Mouse (Mus musculus) forebrain, postnatal 0 days (tissue): ENCODE data around the gene Olfr209. TPM values are rescaled to one million over a fixed set of nuclear protein-coding genes. Genes with fewer than 3 reads are reported as not detected.
A peak's percentile ranks its signal among the peaks of the same experiment; 100 is the strongest.
"Not testable (repeated sequence)": the region's sequence is repeated elsewhere in the genome, so short reads cannot be mapped to it uniquely, and the experiment has no call there.

Experiments
- ATAC-seq: fragments of 200-750 bp; cut with Nextera tagmentation; 2 replicates; pipeline ENCODE4 v1.8.0; 2017; ENCODE audit warnings: mild to moderate bottlenecking, moderate library complexity
- DNase-seq: peaks from one replicate; pipeline ENCODE4 v3.0.0-alpha.2; 2015
- H3K27ac ChIP-seq: fragments of 300-500 bp; sonication (generic); 2 replicates; pipeline ENCODE4 v1.5.1; 2014; ENCODE audit warnings: low read depth, mild to moderate bottlenecking, antibody characterized with exemption, low read length, moderate library complexity, mixed read lengths
- H3K27me3 ChIP-seq: fragments of 300-500 bp; sonication (generic); 2 replicates; pipeline ENCODE4 v1.6.1; 2014; ENCODE audit warnings: mild to moderate bottlenecking, low read length, mixed read lengths; ENCODE audit not compliant: insufficient read depth
- H3K36me3 ChIP-seq: fragments of 300-500 bp; sonication (generic); 2 replicates; pipeline ENCODE4 v1.6.1; 2014; ENCODE audit warnings: mild to moderate bottlenecking, moderate library complexity; ENCODE audit not compliant: insufficient read depth
- H3K4me1 ChIP-seq: fragments of 300-500 bp; sonication (generic); 2 replicates; pipeline ENCODE4 v1.6.1; 2014; ENCODE audit warnings: antibody characterized with exemption; ENCODE audit not compliant: insufficient read depth
- H3K4me2 ChIP-seq: fragments of 300-500 bp; sonication (generic); 2 replicates; pipeline ENCODE4 v1.6.1; 2014; ENCODE audit warnings: low read depth, mild to moderate bottlenecking, moderate library complexity
- H3K4me3 ChIP-seq: fragments of 300-500 bp; sonication (generic); 2 replicates; pipeline ENCODE4 v1.5.1; 2014; ENCODE audit warnings: low read depth, low read length, mixed read lengths
- H3K9ac ChIP-seq: fragments of 300-500 bp; sonication (generic); 2 replicates; pipeline ENCODE4 v1.6.1; 2014; ENCODE audit warnings: mild to moderate bottlenecking
- H3K9me3 ChIP-seq: fragments of 300-500 bp; sonication (generic); 2 replicates; pipeline ENCODE4 v1.6.1; 2016; ENCODE audit warnings: low read length
- CTCF ChIP-seq: sonication (generic); IDR thresholded peaks from 2 replicates; pipeline ENCODE4 v1.5.1; 2016; ENCODE audit warnings: antibody characterized with exemption, control low read depth, low read depth
- WGBS: fragments of 180-500 bp; shearing (Covaris S2); extraction: QIAGEN DNeasy Blood & Tissue Kit; methylation state at CpG from one replicate; pipeline ENCODE4 v1.1.7; 2014; 5-methylcytosine and 5-hydroxymethylcytosine counted together
- polyA plus RNA-seq: library from polyadenylated mRNA; unstranded; fragments of >200 nt; fragmentation: Nextera tagmentation; extraction: Ambion mirVana; gene quantifications from 2 replicates; pipeline ENCODE4 v1.2.1, GENCODE M21; 2015
- total RNA-seq: library from RNA; depleted of rRNA; stranded (reverse); fragments of >200 nt; gene quantifications from 2 replicates; pipeline ENCODE4 v1.2.3, GENCODE M21; 2014; rRNA removed

The Olfr209 gene
- total and polyA plus RNA-seq, 2 experiments from 2014 or later = not detected

- Histone ChIP-seq H3K36me3 (no peaks in the 10 kb centered on the region), H3K9me3 (no peaks in the 10 kb centered on the region), H3K27me3 (no peaks in the 10 kb centered on the region), H3K9ac (no peak overlapping the region), H3K4me2 (no peak overlapping the region), H3K4me1 (no peaks in the 10 kb centered on the region), H3K27ac (no peak overlapping the region), H3K4me3 (no peak overlapping the region)
- ATAC-seq (no peak), DNase-seq (no peak)
- WGBS = 84% methylated on average over 4 of the region's 4 CpGs
- TF ChIP-seq CTCF = no peak
Observed at GRCm38 (mm10) chr16:59401985-59402384, 38.2 kb upstream of the Olfr209 start.

GRCm38 (mm10) chr16:59401102-59401501 lies 37.3 kb upstream of the Olfr209 start:
- WGBS = 76% methylated on average over 7 of the region's 7 CpGs
- no peak for ATAC-seq
- no peaks in the 10 kb centered on the region for H3K27me3 ChIP-seq

GRCm38 (mm10) chr16:59393300-59393699 lies 29.5 kb upstream of the Olfr209 start:
- no peaks in the 10 kb centered on the region for H3K9me3 ChIP-seq
- no peak overlapping the region for H3K27ac ChIP-seq
- H3K4me2 ChIP-seq = no peak overlapping the region
- no peak overlapping the region for H3K9ac ChIP-seq
- no peaks in the 10 kb centered on the region for H3K36me3 ChIP-seq
- peak; percentile 64 for DNase-seq
- ATAC-seq = peak; percentile 96
- H3K4me3 ChIP-seq = no peak overlapping the region
- 66% methylated on average over 3 of the region's 3 CpGs for WGBS
- H3K4me1 ChIP-seq = no peaks in the 10 kb centered on the region
- TF ChIP-seq CTCF = no peak
- H3K27me3 ChIP-seq = no peaks in the 10 kb centered on the region

More at GRCm38 (mm10) chr16:59401102-59401501, 37.3 kb upstream of the Olfr209 start:
- Histone ChIP-seq H3K27ac (no peak overlapping the region), H3K4me3 (no peak overlapping the region), H3K36me3 (no peaks in the 10 kb centered on the region), H3K9me3 (no peaks in the 10 kb centered on the region), H3K4me1 (no peaks in the 10 kb centered on the region), H3K9ac (no peak overlapping the region), H3K4me2 (no peak overlapping the region)
- DNase-seq = no peak
- TF ChIP-seq CTCF = 0 out of 2 replicates have a peak, but pooled peaks have one; percentile 2

- no peaks in the 10 kb centered on the region for H3K27me3 ChIP-seq
- no peaks in the 10 kb centered on the region for H3K4me1 ChIP-seq
- H3K4me3 ChIP-seq = no peak within 1 kb of the TSS
- no peak within 1 kb of the TSS for H3K9ac ChIP-seq
- ATAC-seq (no peak), DNase-seq (no peak)
- WGBS = 84% methylated on average over 1 of the region's 1 CpGs
- no peak within 1 kb of the TSS for H3K27ac ChIP-seq
- H3K36me3 ChIP-seq = no peaks in the 10 kb centered on the region
- no peak within 1 kb of the TSS for H3K4me2 ChIP-seq
- H3K9me3 ChIP-seq = no peaks in the 10 kb centered on the region
- TF ChIP-seq CTCF = no peak
Observed at GRCm38 (mm10) chr16:59349146-59349545, 14.6 kb downstream of the Olfr209 start, which contains the start of gene Olfr206. Olfr206 (minus strand) TSS chr16:59349246.

- Histone ChIP-seq H3K9ac (no peak within 1 kb of the TSS), H3K4me2 (no peak within 1 kb of the TSS), H3K27me3 (no peaks in the 10 kb centered on the region), H3K4me1 (no peaks in the 10 kb centered on the region), H3K27ac (no peak within 1 kb of the TSS), H3K4me3 (no peak within 1 kb of the TSS), H3K36me3 (no peaks in the 10 kb centered on the region), H3K9me3 (no peaks in the 10 kb centered on the region)
- DNase-seq (no peak), ATAC-seq (no peak)
- no peak for TF ChIP-seq CTCF
Observed at GRCm38 (mm10) chr16:59331038-59331437, 32.8 kb downstream of the Olfr209 start, which contains the start of gene Olfr205. Olfr205 (minus strand) TSS chr16:59331138.

- ATAC-seq = not testable (repeated sequence)
- WGBS = 41% methylated on average over 1 of the region's 1 CpGs
Observed at GRCm38 (mm10) chr16:59323262-59323661, 40.5 kb downstream of the Olfr209 start.

GRCm38 (mm10) chr16:59318148-59318547 lies 45.6 kb downstream of the Olfr209 start, which contains the start of gene Olfr204:
Olfr204 (minus strand) TSS chr16:59318248.
- Histone ChIP-seq H3K27me3 (no peaks in the 10 kb centered on the region), H3K27ac (no peak within 1 kb of the TSS), H3K4me2 (no peak within 1 kb of the TSS), H3K4me3 (no peak within 1 kb of the TSS), H3K9me3 (no peaks in the 10 kb centered on the region), H3K4me1 (no peaks in the 10 kb centered on the region), H3K36me3 (no peaks in the 10 kb centered on the region), H3K9ac (no peak within 1 kb of the TSS)
- DNase-seq = no peak
- TF ChIP-seq CTCF = no peak
- no peak for ATAC-seq

More at GRCm38 (mm10) chr16:59323262-59323661, 40.5 kb downstream of the Olfr209 start:
- not testable (repeated sequence) for H3K4me1 ChIP-seq, H3K36me3 ChIP-seq, H3K9me3 ChIP-seq, H3K9ac ChIP-seq, H3K27ac ChIP-seq, DNase-seq, H3K4me2 ChIP-seq, H3K4me3 ChIP-seq, H3K27me3 ChIP-seq

Other genes with a start within 250 kb of the Olfr209 start
- not detected in 2 replicates for gene Olfr194, start 242.9 kb downstream of the Olfr209 start, total RNA-seq
- gene Olfr194, start 242.9 kb downstream of the Olfr209 start, polyA plus RNA-seq = not detected in 2 replicates
- not detected in 2 replicates for gene Olfr195, start 216.9 kb downstream of the Olfr209 start, total RNA-seq
- gene Olfr195, start 216.9 kb downstream of the Olfr209 start, polyA plus RNA-seq = not detected in 2 replicates
- not detected in 2 replicates for gene Olfr196, start 193.5 kb downstream of the Olfr209 start, total RNA-seq
- gene Olfr196, start 193.5 kb downstream of the Olfr209 start, polyA plus RNA-seq = not detected in 2 replicates
- gene Olfr198, start 160.5 kb downstream of the Olfr209 start, total RNA-seq = not detected in 2 replicates
- not detected in 2 replicates for gene Olfr198, start 160.5 kb downstream of the Olfr209 start, polyA plus RNA-seq
- gene Olfr199, start 144.2 kb downstream of the Olfr209 start, total RNA-seq = not detected in 2 replicates
- gene Olfr199, start 144.2 kb downstream of the Olfr209 start, polyA plus RNA-seq = not detected in 2 replicates
- gene Olfr201, start 91.4 kb downstream of the Olfr209 start, total RNA-seq = not detected in 2 replicates
- gene Olfr201, start 91.4 kb downstream of the Olfr209 start, polyA plus RNA-seq = not detected in 2 replicates
- gene Olfr202, start 77.2 kb downstream of the Olfr209 start, total RNA-seq = not detected in 2 replicates
- gene Olfr202, start 77.2 kb downstream of the Olfr209 start, polyA plus RNA-seq = not detected in 2 replicates
- not detected in 2 replicates for gene Olfr203, start 65.1 kb downstream of the Olfr209 start, total RNA-seq
- not detected in 2 replicates for gene Olfr203, start 65.1 kb downstream of the Olfr209 start, polyA plus RNA-seq
- gene Olfr204, start 45.7 kb downstream of the Olfr209 start, total RNA-seq = not detected in 2 replicates
- not detected in 2 replicates for gene Olfr204, start 45.7 kb downstream of the Olfr209 start, polyA plus RNA-seq
- gene Olfr205, start 32.9 kb downstream of the Olfr209 start, total RNA-seq = not detected in 2 replicates
- gene Olfr205, start 32.9 kb downstream of the Olfr209 start, polyA plus RNA-seq = not detected in 2 replicates
- not detected in 2 replicates for gene Olfr206, start 14.7 kb downstream of the Olfr209 start, total RNA-seq
- not detected in 2 replicates for gene Olfr206, start 14.7 kb downstream of the Olfr209 start, polyA plus RNA-seq
- gene Gabrr3, start 43.3 kb upstream of the Olfr209 start, total RNA-seq = not detected in 2 replicates
- gene Gabrr3, start 43.3 kb upstream of the Olfr209 start, polyA plus RNA-seq = 0.04 TPM in 1 of 2 replicates, not detected in the other
- 9.8 and 11.2 TPM in 2 replicates for gene Riox2, start 107.8 kb upstream of the Olfr209 start, total RNA-seq
- 10.6 and 12.2 TPM in 2 replicates for gene Riox2, start 107.8 kb upstream of the Olfr209 start, polyA plus RNA-seq
- gene Crybg3, start 237.0 kb upstream of the Olfr209 start, total RNA-seq = 4.3 and 4.7 TPM in 2 replicates
- gene Crybg3, start 237.0 kb upstream of the Olfr209 start, polyA plus RNA-seq = 0.88 and 0.92 TPM in 2 replicates